7 mouse cellular contexts compared by ENCODE assay signal in genomic region chr6:129254949-129255602, GRCm38 (mm10). TPM values are rescaled to one million over a fixed set of nuclear protein-coding genes. Genes with fewer than 3 reads are reported as not detected.
DNase-seq lines count a peak whose midpoint lies in the region; ATAC-seq and TF ChIP-seq lines count a peak whose summit lies in the region.

No protein-coding gene starts in this region.

- no peak for DNase-seq in liver, embryonic 11.5 days (ENCODE audit: low spot score)
- DNase-seq in liver: no peak
- peak; percentile 66 for DNase-seq in R1 (ENCODE audit: low read depth, low spot score)
- DNase-seq in embryonic facial prominence, embryonic 11.5 days (ENCODE audit: low spot score): peak; percentile 81
- peak; percentile 90 for DNase-seq in lung, embryonic 14.5 days
- DNase-seq in urinary bladder, postnatal 4 days (ENCODE audit: low spot score in 2 of 2): no peak

- H3K9me3 ChIP-seq in liver, embryonic 11.5 days (ENCODE audit: control insufficient read depth, low read length): no peaks in the 10 kb centered on the region
- H3K9me3 ChIP-seq in embryonic facial prominence, embryonic 11.5 days (replicated peaks; ENCODE audit: control insufficient read depth, low read length): no peaks in the 10 kb centered on the region
- no peaks in the 10 kb centered on the region for H3K9me3 ChIP-seq in lung, embryonic 14.5 days (ENCODE audit: low read depth, low read length)

- no peak overlapping the region for H3K9ac ChIP-seq in liver, embryonic 11.5 days (ENCODE audit: low read depth, low read length)
- no peak overlapping the region for H3K9ac ChIP-seq in embryonic facial prominence, embryonic 11.5 days (replicated peaks; ENCODE audit: low read length)
- no peak overlapping the region for H3K9ac ChIP-seq in lung, embryonic 14.5 days

- peak; percentile 34 for ATAC-seq in liver, embryonic 11.5 days (replicated peaks; ENCODE audit: low FRiP score)
- ATAC-seq in embryonic facial prominence, embryonic 11.5 days (replicated peaks; ENCODE audit: insufficient number of reproducible peaks, low FRiP score, low TSS enrichment, low read depth): peak; percentile 48; the same call in 1 of the 2 replicates
- peak; percentile 45; the same call in 1 of the 2 replicates for ATAC-seq in lung, embryonic 14.5 days (ENCODE audit: insufficient read depth)
- ATAC-seq in erythroid progenitor cell, adult 5-6 weeks (replicated peaks; ENCODE audit: low FRiP score, poor library complexity, severe bottlenecking): no peak

- no peaks in the 10 kb centered on the region for H3K4me1 ChIP-seq in liver, embryonic 11.5 days (replicated peaks; ENCODE audit: control insufficient read depth, insufficient read depth, low read length)
- no peaks in the 10 kb centered on the region for H3K4me1 ChIP-seq in embryonic facial prominence, embryonic 11.5 days (ENCODE audit: control insufficient read depth, insufficient read depth, low read length)
- no peaks in the 10 kb centered on the region for H3K4me1 ChIP-seq in lung, embryonic 14.5 days (ENCODE audit: insufficient read depth)

- H3K36me3 ChIP-seq in liver, embryonic 11.5 days (ENCODE audit: control insufficient read depth, insufficient read depth, low read length): no peaks in the 10 kb centered on the region
- H3K36me3 ChIP-seq in embryonic facial prominence, embryonic 11.5 days (replicated peaks; ENCODE audit: control insufficient read depth, insufficient read depth, low read depth, low read length): no peaks in the 10 kb centered on the region
- H3K36me3 ChIP-seq in lung, embryonic 14.5 days (ENCODE audit: insufficient read depth): no peaks in the 10 kb centered on the region

- no peak overlapping the region for H3K4me2 ChIP-seq in liver, embryonic 11.5 days
- no peak overlapping the region for H3K4me2 ChIP-seq in embryonic facial prominence, embryonic 11.5 days (ENCODE audit: low read depth, low read length)
- H3K4me2 ChIP-seq in lung, embryonic 14.5 days: no peak overlapping the region

- WGBS in liver, embryonic 11.5 days: 10% methylated on average over 4 of the region's 4 CpGs
- WGBS in embryonic facial prominence, embryonic 11.5 days: 26% methylated on average over 4 of the region's 4 CpGs
- WGBS in lung, embryonic 14.5 days: 12% methylated on average over 4 of the region's 4 CpGs

- no peak overlapping the region for H3K27ac ChIP-seq in liver, embryonic 11.5 days (ENCODE audit: low read depth, low read length)
- no peak overlapping the region for H3K27ac ChIP-seq in embryonic facial prominence, embryonic 11.5 days (replicated peaks; ENCODE audit: low read depth, low read length)
- H3K27ac ChIP-seq in lung, embryonic 14.5 days (ENCODE audit: low read depth): no peak overlapping the region

- H3K4me3 ChIP-seq in liver, embryonic 11.5 days (ENCODE audit: low read depth, low read length): no peak overlapping the region
- no peak overlapping the region for H3K4me3 ChIP-seq in embryonic facial prominence, embryonic 11.5 days (ENCODE audit: low read depth, low read length)
- H3K4me3 ChIP-seq in lung, embryonic 14.5 days (ENCODE audit: low read depth, low read length): no peak overlapping the region

- no peaks in the 10 kb centered on the region for H3K27me3 ChIP-seq in liver, embryonic 11.5 days (replicated peaks; ENCODE audit: control insufficient read depth, insufficient read depth, low read length)
- no peaks in the 10 kb centered on the region for H3K27me3 ChIP-seq in embryonic facial prominence, embryonic 11.5 days (ENCODE audit: control insufficient read depth, insufficient read depth, low read length)
- H3K27me3 ChIP-seq in lung, embryonic 14.5 days (ENCODE audit: insufficient read depth, low read length): no peaks in the 10 kb centered on the region

- TF ChIP-seq CTCF in lung, embryonic 14.5 days (IDR thresholded peaks at IDR 0.05; ENCODE audit: low read depth): peak; percentile 72

RNA-seq across cellular contexts. Expression of gene Cd69, which starts 20.2 kb away (rescaled TPM):
- 0.96 and 1.1 TPM in 2 replicates for polyA plus RNA-seq in liver, embryonic 11.5 days (2014; fragmentation: Nextera tagmentation; extraction: Ambion mirVana)
- 0.27 and 0.29 TPM in 2 replicates for polyA plus RNA-seq in embryonic facial prominence, embryonic 11.5 days (2014; fragmentation: Nextera tagmentation; extraction: Ambion mirVana)
- not detected in 2 replicates for polyA plus RNA-seq in lung, embryonic 14.5 days (2014; fragmentation: Nextera tagmentation; extraction: Ambion mirVana)
- 24.3 and 26.3 TPM in 2 replicates for total RNA-seq in erythroid progenitor cell, adult 5-6 weeks (2015; ENCODE audit: low replicate concordance)
- 10.1 and 13.2 TPM in 2 replicates for total RNA-seq in erythroid progenitor cell, adult 5-6 weeks (2017; ENCODE audit: low replicate concordance)

Comparison
In these comparisons a context has a peak if more than half of its experiments do, and no peak if none do; other contexts are left out.
1. DNase-seq: peak in R1 (single experiment), embryonic facial prominence, embryonic 11.5 days (single experiment) and lung, embryonic 14.5 days (single experiment); none in liver, embryonic 11.5 days (single experiment), liver (single experiment) and urinary bladder, postnatal 4 days (0 of 2).